Mouse (Mus musculus) lung, postnatal 14 days (tissue): ENCODE measurements around the gene Il4i1.

Source experiments
- DNase-seq: peaks from one replicate; pipeline ENCODE4 v3.0.0; 2021

Gene Il4i1

DNA sequence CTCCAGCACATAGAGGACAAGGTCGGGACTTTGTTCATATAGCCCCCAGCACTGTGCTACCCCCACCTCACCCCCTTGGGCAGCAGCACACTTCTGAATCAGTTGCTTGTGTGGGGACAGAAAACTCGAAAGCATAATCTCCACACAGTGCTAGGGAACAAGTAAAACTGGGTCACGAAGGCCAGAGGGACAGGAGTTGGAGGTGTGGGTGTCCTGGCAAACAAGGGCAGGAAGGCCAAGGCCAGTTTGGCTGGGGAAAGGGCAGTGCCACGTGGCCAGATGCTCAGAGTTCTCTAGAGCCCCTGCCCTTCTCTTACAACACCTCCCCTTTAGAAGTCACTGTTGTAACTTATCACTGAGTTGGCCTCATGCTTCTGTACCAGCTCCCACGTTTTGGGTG, 3.7 kb downstream of the Il4i1 start:
- no peak for DNase-seq

DNA sequence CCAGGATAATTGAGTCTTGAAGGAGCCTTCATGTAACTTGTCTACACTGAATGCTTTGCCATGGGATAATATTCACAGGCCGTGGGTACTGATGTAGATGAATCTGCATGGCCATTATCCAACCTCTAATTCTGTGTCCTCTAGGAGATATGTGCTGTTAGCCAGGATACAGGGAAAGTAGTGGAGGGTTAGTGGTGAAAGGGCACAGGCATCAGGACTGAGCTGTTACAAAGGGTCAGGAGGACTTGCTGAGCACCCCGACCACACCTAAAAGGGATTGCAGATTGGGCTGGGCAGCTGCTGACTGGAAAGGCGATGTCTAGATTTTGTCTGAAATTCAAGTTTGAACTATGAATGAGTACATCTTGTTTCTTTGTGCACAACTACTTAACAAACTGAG, 4.3 kb downstream of the Il4i1 start:
- DNase-seq = no peak

DNA sequence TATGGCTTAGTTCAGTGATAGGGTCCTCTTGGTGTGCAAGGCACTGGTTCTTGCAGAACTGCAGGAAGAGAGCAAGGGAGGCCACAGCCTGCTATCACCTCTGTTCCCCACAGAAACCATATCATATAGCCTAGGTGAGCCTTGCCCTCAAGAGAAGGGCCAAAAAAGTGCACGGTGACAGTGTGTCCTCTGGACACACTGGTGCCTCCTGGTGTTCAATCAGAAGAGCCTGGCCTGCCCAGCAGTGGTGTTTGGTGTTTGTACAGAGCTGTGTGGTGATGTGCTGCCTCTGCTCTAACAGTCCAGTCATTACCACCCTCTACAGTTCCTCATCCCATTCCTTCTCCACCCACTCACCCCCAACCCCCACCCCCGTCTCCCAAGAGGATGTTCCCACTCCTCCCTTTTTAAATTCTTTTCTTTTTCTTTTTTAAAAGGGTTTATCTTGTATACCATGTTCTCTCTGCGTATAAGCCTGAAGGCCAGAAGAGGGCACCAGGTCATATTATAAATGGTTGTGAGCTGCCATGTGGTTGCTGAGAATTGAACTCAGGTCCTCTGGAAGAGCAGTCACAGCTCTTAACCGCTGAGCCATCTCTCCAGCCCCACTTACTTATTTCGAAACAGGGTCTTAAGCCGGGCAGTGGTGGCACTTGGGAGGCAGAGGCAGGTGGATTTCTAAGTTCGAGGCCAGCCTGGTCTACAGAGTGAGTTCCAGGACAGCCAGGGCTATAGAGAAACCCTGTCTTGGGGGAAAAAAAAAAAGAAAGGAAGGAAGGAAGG, 5.7 kb downstream of the Il4i1 start:
- no peak for DNase-seq

DNA sequence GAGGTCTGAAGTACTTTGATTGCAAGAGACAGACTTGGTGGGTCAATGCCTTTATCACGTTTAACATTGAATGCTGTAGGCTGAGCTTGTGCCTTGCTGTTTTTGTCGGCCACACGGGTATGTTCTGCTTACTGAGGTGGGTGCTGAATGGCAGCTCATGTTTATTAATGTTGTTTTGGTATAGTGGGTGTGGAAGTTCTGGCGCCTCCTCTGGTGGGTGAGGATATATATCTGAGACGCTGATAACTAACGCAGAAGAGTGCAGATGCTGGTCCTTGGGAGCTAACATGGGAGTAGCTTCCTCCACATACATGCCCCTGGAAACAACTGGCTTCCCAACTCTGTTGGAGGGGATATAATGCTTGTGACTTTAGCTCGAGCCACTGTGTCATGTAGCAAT, 7.2 kb downstream of the Il4i1 start:
- no peak for DNase-seq

DNA sequence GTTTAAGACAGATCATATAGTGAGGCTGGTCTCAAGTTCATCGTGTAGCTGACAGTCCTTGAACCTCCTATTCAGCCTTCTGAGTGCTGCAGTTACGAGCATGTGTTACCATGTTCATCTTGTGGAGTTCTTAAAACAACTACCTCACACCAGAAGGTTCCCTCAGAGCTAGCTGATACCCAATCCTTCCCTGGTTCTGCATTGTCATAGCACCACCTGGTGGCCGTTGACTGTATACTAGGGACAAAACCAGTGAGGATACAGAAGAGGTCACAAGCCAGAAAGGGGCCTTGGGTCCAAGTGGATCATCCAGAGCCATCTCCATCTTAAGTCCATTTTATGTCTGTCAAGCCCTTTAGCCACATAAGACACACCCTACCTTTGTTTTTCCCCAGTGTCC, 8.7 kb downstream of the Il4i1 start:
- DNase-seq = peak; percentile 90

DNA sequence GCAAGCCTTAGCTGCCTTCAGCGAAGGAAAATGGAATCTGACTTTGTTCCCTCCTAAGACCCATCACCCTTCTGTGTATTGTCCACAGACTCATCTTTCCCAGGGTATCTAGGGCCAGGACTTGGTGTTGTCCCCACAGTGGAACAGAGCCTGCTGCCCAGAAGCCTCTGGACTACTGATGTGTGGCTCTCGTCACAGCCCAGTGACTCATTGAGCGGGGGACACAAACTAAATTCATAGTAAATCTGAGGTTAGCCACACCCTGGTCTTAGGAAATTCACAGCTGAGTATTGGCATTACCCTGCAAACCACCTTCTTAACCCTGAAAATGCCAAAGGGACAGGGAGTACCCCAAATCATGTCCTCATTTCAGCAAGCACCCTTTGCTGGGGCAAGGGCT, 10.6 kb downstream of the Il4i1 start:
- DNase-seq = no peak

DNA sequence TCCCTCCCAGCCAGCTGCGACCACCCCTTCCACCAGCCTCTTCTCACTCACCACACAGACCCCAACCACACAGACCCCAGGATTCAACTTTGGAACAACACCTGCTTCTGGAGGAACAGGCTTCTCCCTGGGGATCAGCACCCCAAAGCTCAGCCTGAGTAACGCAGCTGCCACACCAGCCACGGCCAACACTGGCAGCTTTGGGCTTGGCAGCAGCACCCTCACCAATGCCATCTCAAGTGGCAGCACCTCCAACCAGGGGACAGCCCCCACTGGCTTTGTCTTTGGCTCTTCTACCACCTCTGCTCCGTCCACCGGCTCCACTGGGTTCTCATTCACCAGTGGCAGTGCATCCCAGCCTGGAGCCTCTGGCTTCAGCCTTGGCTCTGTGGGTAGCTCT, 12.5 kb downstream of the Il4i1 start:
- no peak for DNase-seq

DNA sequence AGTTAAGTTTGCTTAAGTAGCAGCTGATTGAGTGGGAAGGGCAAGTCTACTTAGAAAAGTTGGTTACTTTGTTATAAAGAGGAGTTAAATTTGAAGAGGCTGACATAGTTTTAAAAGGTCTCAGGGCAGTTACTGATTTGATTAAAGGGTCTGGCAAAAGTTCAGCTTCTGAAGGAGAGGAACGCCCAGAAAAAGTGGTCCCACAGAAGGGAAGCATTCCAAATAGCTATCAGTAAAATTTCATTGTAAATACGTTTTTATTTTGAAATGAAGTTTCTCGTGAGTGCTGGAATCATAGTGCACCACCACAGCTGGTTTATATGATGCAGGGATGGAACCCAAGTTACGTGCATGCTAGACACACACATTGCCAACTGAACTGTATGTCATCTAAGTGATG, 16.6 kb downstream of the Il4i1 start:
- no peak for DNase-seq

DNA sequence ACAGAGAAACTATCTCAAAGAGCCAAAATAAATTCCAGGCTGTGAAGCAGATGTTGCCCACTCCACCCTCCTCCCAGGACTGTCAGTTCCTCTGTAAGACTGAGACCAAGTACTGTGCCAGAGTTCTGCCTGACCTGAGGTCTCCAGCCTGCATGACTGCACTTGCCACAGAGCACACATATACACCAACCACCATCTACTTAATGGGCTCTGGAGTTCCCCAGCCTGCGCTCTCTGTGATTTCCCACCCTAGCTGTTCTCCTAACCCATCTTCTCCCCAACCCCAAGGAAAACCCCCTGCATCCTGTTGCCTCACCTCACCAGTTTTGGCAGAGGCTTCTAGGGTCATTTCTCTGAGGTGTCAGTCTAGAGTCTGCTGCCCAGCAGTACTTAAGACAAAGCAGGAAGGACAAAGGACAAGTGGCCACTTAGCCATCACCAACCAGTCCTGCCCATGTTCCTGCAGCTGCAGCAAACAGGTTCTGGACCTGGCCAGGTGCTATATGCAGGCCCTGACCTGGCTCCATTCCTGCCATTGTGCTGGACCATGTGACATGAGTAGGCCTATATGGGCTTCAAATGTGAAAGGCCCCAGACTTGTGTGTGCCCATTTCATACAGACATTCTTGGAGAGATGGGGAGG, 19.3 kb downstream of the Il4i1 start:
- DNase-seq = no peak

DNA sequence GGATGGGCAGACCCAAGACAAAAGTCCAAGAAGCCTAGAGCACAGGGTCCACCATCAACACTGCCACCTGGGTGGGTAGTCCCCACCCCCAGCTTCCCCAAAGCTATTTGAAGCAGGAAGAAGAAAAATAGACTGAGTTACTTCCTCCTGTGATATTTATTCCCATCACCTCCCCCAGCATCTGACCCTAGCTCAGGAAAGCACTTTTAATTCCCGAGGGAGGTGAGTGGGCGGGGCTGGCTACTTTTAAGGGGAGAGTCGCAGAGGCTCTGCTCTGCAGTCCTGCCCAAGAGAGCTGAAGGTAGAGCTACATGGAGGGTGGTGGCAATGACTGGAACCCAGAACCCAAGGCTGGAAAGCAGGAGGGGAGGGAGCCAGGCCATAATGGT, 19.8 kb downstream of the Il4i1 start:
- DNase-seq = no peak

DNA sequence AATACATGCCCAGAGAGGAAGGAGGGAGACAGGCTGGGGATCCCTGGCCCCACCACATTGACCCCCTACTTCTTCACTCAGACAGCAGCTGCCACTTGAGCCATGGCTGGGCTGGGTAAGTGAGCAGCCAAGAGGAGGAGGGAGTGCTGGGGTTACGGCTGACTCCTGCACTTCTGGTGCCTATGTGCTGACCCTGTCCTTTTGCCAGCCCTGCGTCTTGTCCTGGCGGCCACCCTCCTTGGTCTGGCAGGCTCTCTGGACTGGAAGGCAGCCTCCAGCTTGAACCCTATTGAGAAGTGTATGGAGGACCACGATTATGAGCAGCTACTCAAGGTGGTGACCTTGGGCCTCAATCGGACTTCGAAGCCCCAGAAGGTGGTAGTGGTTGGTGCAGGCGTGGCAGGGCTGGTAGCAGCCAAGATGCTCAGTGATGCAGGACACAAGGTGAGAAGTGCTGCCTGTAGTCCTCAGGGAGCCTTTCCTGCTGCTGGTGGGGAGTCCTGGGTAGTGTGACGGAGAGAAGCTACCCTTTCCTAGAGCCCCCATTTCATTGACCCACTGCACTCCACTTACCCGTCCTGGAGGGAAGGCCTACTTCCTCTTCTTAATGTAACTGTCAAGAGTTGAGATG, 20.4 kb downstream of the Il4i1 start:
- no peak for DNase-seq

DNA sequence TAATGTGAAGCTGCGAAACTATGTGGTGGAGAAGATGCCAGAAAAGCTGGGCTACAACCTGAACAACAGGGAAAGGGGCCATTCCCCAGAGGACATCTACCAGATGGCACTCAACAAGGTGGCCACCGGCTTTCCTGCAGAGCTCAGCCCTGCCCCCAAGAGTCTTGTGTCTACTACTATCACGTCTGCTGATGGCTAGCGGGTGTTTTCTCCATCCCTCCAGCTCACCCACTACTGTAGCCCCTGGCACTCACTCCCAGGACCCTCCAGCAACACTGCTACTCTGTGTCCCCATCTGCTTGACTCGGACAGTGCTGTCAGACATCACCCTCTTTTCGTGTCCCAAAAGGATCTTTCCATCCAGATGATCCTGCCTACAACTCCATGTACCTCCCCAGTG, 21.9 kb downstream of the Il4i1 start:
- DNase-seq = no peak

DNA sequence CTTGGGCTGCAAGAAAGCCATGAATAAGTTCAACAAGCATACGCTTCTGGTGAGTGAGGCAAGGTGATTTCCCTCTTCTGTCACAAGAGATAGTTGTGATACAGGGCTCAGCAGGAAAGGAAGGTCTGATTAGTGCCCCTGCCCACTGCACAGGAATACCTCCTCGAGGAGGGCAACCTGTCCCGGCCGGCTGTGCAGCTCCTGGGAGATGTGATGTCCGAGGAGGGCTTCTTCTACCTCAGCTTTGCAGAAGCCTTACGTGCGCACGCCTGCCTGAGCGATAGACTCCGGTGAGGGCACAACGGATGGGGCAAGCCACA, 22.9 kb downstream of the Il4i1 start:
- no peak for DNase-seq

DNA sequence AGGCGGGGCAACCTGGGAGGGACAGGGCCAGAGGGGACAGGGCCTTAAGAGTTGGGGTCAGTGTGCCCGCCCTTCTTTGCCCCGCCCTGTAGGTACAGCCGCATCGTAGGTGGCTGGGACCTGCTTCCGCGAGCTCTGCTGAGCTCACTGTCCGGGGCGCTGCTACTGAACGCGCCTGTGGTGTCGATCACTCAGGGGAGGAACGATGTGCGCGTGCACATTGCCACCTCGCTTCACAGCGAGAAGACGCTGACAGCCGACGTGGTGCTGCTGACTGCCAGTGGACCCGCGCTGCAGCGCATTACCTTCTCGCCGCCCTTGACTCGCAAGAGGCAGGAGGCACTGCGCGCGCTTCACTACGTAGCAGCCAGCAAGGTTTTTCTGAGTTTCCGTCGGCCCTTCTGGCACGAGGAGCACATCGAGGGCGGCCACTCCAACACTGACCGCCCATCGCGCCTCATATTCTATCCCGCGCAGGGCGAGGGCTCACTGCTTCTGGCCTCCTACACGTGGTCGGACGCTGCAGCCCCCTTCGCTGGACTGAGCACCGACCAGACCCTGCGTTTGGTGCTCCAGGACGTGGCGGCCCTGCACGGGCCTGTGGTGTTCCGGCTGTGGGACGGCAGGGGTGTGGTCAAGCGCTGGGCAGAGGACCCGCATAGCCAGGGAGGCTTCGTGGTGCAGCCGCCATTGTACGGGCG, 23.5 kb downstream of the Il4i1 start:
- DNase-seq = peak; percentile 34

DNA sequence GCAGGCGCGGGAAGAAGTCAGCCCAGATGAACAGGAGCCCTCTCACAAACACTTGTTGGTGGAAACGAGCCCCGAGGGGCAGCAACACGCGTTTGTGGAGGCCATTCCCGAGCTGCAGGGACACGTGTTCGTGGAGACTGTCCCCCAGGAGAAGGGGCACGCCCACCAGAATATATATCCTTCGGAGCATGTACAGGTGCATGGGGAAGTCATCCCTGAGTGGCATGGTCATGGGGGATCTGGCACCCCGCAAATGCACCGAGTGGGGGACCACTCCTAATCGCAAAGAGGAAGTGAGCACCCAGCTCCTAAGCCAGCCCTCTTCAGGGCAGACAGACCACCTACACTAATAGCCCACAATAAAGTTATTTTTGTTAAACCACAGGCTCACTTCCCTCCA, 24.2 kb downstream of the Il4i1 start:
- no peak for DNase-seq

DNA sequence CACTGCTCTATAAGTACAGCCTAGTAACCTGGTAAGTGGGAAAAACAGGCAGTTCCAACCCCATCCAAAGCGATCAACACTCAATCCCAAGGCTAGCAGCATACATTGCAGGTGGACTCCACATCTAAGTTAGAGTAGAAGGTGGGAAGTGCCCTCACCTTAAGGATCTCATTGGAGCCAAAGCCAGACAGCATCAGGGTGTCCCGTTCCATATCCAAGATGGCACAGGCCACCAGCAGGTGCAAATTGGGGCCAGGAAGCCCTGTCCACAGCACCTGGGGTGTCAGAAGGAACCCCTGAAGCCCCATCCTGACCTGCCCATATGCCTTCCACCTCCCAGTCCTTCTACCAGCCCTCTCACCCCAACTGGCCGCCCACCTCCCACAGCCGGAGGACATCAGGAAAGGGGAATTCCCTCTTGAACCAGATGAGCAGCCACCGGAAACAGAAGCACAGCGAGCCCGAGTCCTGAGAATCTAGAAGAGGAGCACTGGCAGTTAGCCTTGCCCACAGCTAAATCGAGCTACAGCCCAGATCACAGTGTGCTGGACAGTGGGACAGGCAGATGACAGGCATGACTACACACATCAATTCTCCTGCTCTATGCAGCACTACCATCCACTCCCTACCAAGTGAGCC, 25.8 kb downstream of the Il4i1 start:
- DNase-seq = no peak

DNA sequence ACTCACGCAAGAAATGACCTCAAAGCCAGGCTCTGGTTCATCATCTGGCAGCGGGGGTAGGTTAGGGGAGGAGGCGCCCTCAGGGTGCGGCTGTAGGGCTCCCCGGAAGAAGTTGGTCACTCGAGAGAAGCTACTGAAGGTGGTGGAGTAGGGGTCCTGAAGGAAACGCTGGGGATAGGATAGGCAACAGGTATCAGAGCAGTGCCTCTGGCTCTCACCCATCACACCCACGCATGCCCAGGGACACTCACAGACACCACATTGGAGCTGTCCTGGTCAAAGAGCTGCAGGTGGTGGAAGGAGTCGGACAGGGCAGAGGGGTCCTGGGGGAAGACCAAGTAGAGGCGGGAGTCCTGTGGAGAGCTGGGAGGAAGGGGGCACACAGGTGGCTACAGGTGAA, 28.8 kb downstream of the Il4i1 start:
- no peak for DNase-seq

DNA sequence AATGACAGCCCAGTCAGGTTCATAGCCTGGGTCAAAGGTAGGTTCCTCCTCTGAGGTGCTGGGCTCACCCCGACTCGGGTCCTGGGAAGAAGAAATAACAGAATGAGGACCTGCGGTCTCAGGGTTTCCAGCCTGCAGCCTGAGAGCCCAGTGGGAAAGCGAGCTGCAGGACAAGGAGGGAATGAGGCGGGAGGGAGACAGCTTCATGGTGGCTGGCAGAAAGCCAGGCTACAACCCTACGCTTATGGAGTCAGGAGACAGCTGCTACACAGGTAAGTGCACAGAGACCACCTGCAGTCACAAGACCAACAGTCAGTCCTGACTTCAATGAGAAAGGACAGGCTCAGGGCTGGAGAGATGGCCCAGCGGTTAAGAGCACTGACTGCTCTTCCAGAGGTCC, 30.6 kb downstream of the Il4i1 start:
- no peak for DNase-seq

DNA sequence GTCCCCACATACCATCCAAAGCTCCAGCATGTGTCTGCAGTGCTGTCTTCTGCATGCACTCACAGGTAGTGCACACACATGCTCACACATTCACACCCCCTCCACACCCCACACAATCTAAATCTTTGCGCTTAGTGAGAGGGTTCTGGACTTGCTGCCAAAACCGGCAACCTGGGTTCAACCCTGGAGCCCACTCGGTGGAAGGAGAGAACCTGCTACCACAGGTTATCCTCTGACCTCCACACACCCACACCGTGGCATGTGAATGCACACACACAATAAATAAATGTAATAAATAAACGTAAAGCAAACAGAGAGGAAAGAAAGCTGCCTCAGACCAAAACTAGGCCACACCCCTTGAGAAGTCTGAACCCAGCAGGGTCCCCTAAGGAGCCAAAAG, 31.6 kb downstream of the Il4i1 start:
- DNase-seq = no peak

DNA sequence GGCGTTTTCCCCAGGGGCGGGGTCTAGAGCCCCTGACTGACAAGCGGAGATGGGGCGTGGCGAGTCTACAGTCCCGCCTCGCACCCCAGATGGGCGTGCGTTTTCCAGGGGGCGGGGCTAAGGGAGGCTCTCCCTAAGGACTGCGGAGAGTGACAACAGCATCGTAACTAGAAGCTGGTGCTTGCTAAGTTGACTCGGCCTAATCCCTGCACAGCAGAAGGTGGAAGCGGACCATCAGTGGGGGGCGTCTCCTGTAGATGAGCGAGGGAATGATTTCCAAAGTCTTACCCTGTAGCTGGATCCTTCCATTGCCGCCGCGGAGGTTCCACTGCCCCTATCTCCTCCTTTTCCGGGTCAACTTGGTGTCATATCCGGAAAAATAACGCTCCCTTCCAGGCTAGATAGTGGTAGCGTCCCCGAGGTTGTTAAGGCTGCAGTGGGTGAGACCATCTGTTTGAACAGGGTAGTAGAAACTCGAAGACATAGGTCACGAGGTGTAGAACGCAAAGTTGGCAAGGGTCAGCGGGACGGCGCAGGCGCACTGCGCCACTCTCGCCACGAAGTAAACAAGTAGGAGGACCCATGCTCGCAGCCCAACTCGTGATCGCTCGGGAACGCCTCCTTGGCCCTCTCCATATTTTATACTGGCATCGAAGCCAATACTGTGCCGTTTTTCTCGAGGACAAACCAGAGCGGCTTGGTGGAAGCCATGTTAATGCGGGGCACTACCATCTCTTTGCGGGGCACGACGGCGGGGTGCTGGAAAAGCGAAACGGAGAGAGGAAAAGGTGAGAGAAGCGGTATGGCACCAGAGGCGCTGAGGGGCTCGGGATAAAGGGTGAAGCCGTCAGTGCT, 32.6 kb downstream of the Il4i1 start, which contains the start of the genes Akt1s1 and Tbc1d17:
Gene Akt1s1 (plus strand): TSS at position 431 of the 855 bp plus-strand sequence.
Gene Tbc1d17 (minus strand): TSS at position 519 of the 855 bp plus-strand sequence.
- peak; percentile 99 for DNase-seq

DNA sequence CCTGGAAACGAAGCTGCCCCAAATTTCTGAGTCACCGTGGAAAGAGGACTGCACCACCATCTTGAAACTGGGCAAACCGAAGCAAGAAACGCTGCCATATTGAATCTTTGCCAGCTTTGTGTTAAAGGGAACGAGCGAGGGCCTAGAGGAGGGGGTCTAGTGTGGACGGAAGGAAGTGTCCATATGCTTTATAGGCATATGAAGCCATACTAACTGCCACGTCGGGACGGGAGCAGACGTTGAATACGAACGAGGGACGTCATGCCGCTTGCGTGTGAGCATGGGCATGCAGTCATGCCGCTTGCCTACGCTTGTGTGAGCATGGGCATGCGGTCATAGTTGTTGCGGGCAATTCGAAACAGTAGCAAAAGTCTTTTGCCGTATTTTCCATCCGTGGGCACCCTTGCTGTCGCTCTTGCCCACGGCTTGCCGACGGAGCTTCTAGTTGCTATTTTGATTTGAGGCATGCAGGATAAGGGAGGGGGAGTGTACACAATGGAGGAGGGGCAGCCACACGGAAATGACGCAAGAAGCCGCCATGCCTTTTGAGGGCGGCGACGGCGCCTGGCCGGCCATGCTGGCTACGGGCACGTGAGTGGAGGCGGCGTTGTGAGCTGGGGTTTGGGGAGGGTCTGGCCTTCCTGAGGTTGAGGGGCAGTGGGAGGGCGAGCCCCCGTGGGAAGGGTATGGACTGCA, 33.4 kb downstream of the Il4i1 start:
- DNase-seq = peak; percentile 91

DNA sequence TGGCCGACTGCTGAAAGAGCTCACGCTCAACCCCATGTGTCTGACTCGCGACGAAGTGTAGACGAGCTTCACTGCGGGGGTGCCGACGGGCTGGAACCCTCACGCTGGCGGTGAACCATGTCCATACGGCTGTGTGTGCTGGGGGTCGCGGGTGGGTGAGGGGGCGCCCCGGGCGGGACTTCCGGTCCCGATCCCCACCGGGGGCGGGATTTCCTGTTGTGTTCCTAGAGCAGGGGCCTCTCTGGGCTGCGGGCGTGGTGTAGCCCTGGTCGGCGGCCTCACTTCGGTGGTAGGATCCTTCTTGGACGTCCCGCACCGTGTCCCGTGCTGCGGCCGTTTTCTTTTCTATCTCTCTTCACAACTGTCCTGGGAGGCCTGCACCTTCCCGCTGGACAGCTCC, 34.0 kb downstream of the Il4i1 start:
- DNase-seq = peak; percentile 81
